Mouse (Mus musculus): ENCODE measurements around the gene Hs3st6. TPM values are rescaled to one million over a fixed set of nuclear protein-coding genes. Genes with fewer than 3 reads are reported as not detected.
A peak's percentile ranks its signal among the peaks of the same experiment; 100 is the strongest.

Gene Hs3st6
- polyA plus RNA-seq, 1 experiment from 2014 or later: 2.5 TPM

GRCm38 (mm10) chr17:24745526-24746497 lies 7.0 kb upstream of the Hs3st6 start:
- Histone ChIP-seq H3K27ac (no peak overlapping the region), H3K36me3 (peaks cover 9% of the 10 kb centered on the region; the same call in 1 of the 2 replicates), H3K4me3 (no peak overlapping the region), H3K27me3 (peaks cover 22% of the 10 kb centered on the region), H3K9ac (no peak overlapping the region), H3K4me2 (no peak overlapping the region), H3K9me3 (no peaks in the 10 kb centered on the region), H3K4me1 (no peaks in the 10 kb centered on the region)
- WGBS: 20% methylated on average over 7 of the region's 7 CpGs
- peak; percentile 69; the same call in 1 of the 2 replicates for ATAC-seq (ENCODE audit: borderline replicate concordance, extremely low read depth, low FRiP score, low TSS enrichment)

- H3K4me1 ChIP-seq: no peaks in the 10 kb centered on the region
- no peak; the same call in 1 of the 2 replicates for ATAC-seq (ENCODE audit: borderline replicate concordance, extremely low read depth, low FRiP score, low TSS enrichment)
- 27% methylated on average over 4 of the region's 4 CpGs for WGBS
Measured at GRCm38 (mm10) chr17:24746986-24747385, 5.8 kb upstream of the Hs3st6 start.

GRCm38 (mm10) chr17:24751528-24751927 lies 1.3 kb upstream of the Hs3st6 start:
- H3K4me2 ChIP-seq: no peak overlapping the region
- 9% methylated on average over 4 of the region's 4 CpGs for WGBS
- H3K9ac ChIP-seq: no peak overlapping the region
- H3K27me3 ChIP-seq: peaks cover 70% of the 10 kb centered on the region
- no peaks in the 10 kb centered on the region for H3K9me3 ChIP-seq
- no peak overlapping the region for H3K27ac ChIP-seq
- peaks cover 13% of the 10 kb centered on the region; the same call in 1 of the 2 replicates for H3K4me1 ChIP-seq
- ATAC-seq (ENCODE audit: borderline replicate concordance, extremely low read depth, low FRiP score, low TSS enrichment): no peak
- H3K36me3 ChIP-seq: no peaks in the 10 kb centered on the region
- no peak overlapping the region for H3K4me3 ChIP-seq

More at GRCm38 (mm10) chr17:24746986-24747385, 5.8 kb upstream of the Hs3st6 start:
- Histone ChIP-seq H3K36me3 (0 out of 2 replicates have a peak, but pooled peaks cover 3% of the 10 kb centered on the region), H3K27me3 (peaks cover 33% of the 10 kb centered on the region), H3K9ac (no peak overlapping the region), H3K27ac (no peak overlapping the region), H3K4me3 (no peak overlapping the region), H3K9me3 (no peaks in the 10 kb centered on the region), H3K4me2 (no peak overlapping the region)

DNA sequence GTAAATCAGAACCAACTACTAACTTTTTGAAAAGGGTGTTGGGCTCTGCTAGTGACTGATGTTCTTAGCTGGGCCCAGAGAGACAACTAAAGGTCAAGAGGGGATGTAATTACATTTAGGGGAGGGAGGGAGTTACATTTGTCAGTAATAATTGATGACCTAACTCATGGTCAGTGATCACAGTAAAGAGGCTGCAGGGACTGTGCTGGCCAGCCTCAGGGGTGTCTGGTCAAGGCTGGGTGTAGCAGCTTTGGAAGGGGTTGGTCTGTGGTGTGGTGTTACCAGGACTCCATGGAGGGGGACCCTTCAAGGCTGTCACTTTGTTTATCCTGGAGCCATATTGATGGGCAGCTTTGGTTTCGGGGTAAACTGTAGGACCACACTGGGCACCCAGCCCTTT lies 4.6 kb downstream of the Hs3st6 start:
- no peak for ATAC-seq (ENCODE audit: borderline replicate concordance, extremely low read depth, low FRiP score, low TSS enrichment)

DNA sequence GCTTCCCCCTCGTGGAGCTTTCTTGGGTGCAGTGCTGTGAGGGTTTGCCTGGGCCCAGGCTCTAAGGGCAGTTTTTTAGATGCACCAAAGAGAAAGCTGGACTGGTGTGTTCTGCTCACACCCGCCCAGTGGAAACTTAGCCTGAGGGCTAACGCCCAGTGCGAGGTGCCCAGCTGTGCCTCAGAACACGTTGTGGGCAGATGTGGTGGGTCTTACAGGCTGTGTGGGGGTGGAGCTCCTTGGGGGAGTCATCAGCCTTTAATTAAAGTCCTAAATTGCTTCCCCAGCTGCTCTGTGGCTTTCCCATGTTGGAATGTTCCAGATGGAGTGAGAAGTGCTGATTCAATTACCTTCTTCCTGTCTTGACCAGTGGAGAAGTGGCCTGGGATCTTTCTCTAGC lies 8.3 kb downstream of the Hs3st6 start:
- Histone ChIP-seq H3K4me1 (peaks cover 7% of the 10 kb centered on the region; the same call in 1 of the 2 replicates), H3K27me3 (no peaks in the 10 kb centered on the region), H3K9ac (no peak overlapping the region), H3K4me3 (no peak overlapping the region), H3K27ac (no peak overlapping the region), H3K4me2 (no peak overlapping the region), H3K36me3 (no peaks in the 10 kb centered on the region), H3K9me3 (no peaks in the 10 kb centered on the region)
- 59% methylated on average over 5 of the region's 5 CpGs for WGBS
- no peak for ATAC-seq (ENCODE audit: borderline replicate concordance, extremely low read depth, low FRiP score, low TSS enrichment)

More for the DNA sequence above, 4.6 kb downstream of the Hs3st6 start:
- no peaks in the 10 kb centered on the region for H3K36me3 ChIP-seq
- H3K4me2 ChIP-seq: no peak overlapping the region
- peaks cover 10% of the 10 kb centered on the region; the same call in 1 of the 2 replicates for H3K4me1 ChIP-seq
- no peak overlapping the region for H3K27ac ChIP-seq
- H3K27me3 ChIP-seq: peaks cover 33% of the 10 kb centered on the region
- no peak overlapping the region for H3K4me3 ChIP-seq
- no peaks in the 10 kb centered on the region for H3K9me3 ChIP-seq
- 79% methylated on average over 1 of the region's 1 CpGs for WGBS
- no peak overlapping the region for H3K9ac ChIP-seq

DNA sequence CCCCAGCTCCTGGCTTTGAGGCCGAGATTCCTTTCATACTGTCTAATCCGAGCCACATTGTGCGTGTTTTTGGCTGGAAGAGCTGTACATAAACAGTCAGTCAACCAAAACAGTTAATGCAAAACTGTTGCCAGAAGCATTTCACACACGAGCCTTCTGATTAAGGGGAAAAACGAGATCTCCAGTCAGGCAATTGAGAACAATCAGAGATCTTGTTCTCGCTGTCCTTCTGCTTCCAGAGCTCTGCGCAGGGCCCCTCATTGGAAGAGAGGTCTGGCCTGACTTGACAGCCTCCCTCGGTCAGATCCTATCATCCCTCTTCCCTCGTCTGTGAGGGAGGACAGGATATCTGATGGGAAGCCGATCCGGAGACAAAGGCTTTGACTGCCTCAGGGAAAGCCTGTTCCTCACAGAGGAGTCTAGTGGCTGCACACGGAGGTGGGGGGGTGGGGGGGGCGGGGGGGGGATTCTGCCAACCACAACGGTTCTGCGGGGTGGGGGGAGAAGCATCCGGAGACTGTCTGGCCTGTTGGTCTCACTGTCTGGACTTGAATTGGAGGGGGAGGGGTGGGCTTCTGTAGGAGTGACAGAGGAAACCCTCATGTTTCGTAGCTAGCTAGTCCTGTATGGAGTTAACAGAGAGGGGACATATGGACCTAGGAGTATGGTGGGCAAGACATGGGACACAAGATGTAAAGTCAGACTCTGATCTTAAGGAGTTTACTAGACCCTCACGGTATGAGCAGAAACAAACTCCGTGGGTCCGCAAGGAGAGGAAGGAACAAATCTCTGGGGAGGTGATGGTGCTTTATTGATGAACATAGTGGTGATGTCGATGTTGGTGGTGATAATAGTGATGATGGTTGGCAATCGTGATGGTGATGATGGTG lies 12.5 kb downstream of the Hs3st6 start:
- Histone ChIP-seq H3K4me3 (no peak overlapping the region), H3K9ac (no peak overlapping the region), H3K4me2 (no peak overlapping the region), H3K27ac (no peak overlapping the region), H3K36me3 (no peaks in the 10 kb centered on the region), H3K27me3 (no peaks in the 10 kb centered on the region), H3K4me1 (peaks cover 12% of the 10 kb centered on the region; the same call in 1 of the 2 replicates), H3K9me3 (no peaks in the 10 kb centered on the region)
- 36% methylated on average over 22 of the region's 22 CpGs for WGBS
- peak; percentile 52; the same call in 1 of the 2 replicates for ATAC-seq (ENCODE audit: borderline replicate concordance, extremely low read depth, low FRiP score, low TSS enrichment)

DNA sequence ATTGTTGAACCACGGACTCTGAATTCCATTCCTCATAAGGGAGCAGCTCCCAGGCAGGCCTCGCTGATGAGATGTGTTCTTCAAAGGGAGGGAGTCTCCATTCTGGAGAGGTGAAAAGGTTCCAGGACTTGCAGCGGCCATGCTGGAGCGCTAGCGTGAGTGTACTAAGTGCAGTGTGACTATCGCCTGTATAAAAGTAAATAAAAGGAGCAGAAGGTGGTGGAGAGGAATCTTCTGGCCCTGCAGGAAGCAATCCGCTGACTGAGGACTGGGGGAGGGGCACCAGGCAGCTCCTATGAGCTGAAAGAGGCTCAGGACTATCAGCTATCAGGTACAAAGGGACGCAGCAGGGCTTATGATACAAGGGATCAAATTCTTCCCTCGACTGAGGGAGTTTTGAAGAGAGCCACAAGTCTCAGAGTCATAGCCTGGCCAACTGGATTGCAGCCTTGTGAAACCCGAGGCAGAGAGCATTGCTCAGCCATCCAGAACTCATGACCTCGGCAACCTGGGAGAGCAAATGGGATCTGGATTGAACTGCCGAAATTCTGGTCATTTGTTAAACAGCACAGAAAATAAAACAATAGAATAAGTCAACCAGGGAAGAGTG lies 13.6 kb downstream of the Hs3st6 start:
- H3K36me3 ChIP-seq: no peaks in the 10 kb centered on the region
- H3K4me2 ChIP-seq: no peak overlapping the region
- H3K4me3 ChIP-seq: no peak overlapping the region
- H3K9me3 ChIP-seq: no peaks in the 10 kb centered on the region
- 18% methylated on average over 12 of the region's 12 CpGs for WGBS
- no peaks in the 10 kb centered on the region for H3K27me3 ChIP-seq
- H3K4me1 ChIP-seq: peaks cover 12% of the 10 kb centered on the region; the same call in 1 of the 2 replicates
- H3K9ac ChIP-seq: no peak overlapping the region
- ATAC-seq (ENCODE audit: borderline replicate concordance, extremely low read depth, low FRiP score, low TSS enrichment): no peak
- H3K27ac ChIP-seq: no peak overlapping the region

- peak overlapping the region; percentile 25 for H3K27ac ChIP-seq
- no peak overlapping the region for H3K9ac ChIP-seq
- H3K4me3 ChIP-seq: no peak overlapping the region
- 26% methylated on average over 3 of the region's 3 CpGs for WGBS
- no peak overlapping the region for H3K4me2 ChIP-seq
- H3K27me3 ChIP-seq: no peaks in the 10 kb centered on the region
- no peaks in the 10 kb centered on the region for H3K9me3 ChIP-seq
- no peaks in the 10 kb centered on the region for H3K36me3 ChIP-seq
- no peak for ATAC-seq (ENCODE audit: borderline replicate concordance, extremely low read depth, low FRiP score, low TSS enrichment)
- peaks cover 12% of the 10 kb centered on the region; the same call in 1 of the 2 replicates for H3K4me1 ChIP-seq
Measured at GRCm38 (mm10) chr17:24769146-24769545, 16.4 kb downstream of the Hs3st6 start.

GRCm38 (mm10) chr17:24773241-24773640 lies 20.5 kb downstream of the Hs3st6 start:
- H3K27me3 ChIP-seq: no peaks in the 10 kb centered on the region
- no peak overlapping the region for H3K27ac ChIP-seq
- H3K4me1 ChIP-seq: no peaks in the 10 kb centered on the region; the same call in 1 of the 2 replicates
- 77% methylated on average over 5 of the region's 5 CpGs for WGBS
- H3K9ac ChIP-seq: no peak overlapping the region
- no peak overlapping the region for H3K4me2 ChIP-seq
- no peaks in the 10 kb centered on the region for H3K36me3 ChIP-seq
- ATAC-seq (ENCODE audit: borderline replicate concordance, extremely low read depth, low FRiP score, low TSS enrichment): no peak
- no peak overlapping the region for H3K4me3 ChIP-seq
- no peaks in the 10 kb centered on the region for H3K9me3 ChIP-seq

- no peak overlapping the region for H3K4me2 ChIP-seq
- H3K27ac ChIP-seq: 0 out of 2 replicates have a peak overlapping the region, but pooled peaks have one; percentile 31
- no peak overlapping the region for H3K4me3 ChIP-seq
- H3K27me3 ChIP-seq: no peaks in the 10 kb centered on the region
- WGBS: 70% methylated on average over 8 of the region's 8 CpGs
- no peak for ATAC-seq (ENCODE audit: borderline replicate concordance, extremely low read depth, low FRiP score, low TSS enrichment)
- no peaks in the 10 kb centered on the region for H3K36me3 ChIP-seq
- no peak overlapping the region for H3K9ac ChIP-seq
- no peaks in the 10 kb centered on the region for H3K4me1 ChIP-seq
- H3K9me3 ChIP-seq: no peaks in the 10 kb centered on the region
Measured at GRCm38 (mm10) chr17:24775173-24775572, 22.4 kb downstream of the Hs3st6 start.

DNA sequence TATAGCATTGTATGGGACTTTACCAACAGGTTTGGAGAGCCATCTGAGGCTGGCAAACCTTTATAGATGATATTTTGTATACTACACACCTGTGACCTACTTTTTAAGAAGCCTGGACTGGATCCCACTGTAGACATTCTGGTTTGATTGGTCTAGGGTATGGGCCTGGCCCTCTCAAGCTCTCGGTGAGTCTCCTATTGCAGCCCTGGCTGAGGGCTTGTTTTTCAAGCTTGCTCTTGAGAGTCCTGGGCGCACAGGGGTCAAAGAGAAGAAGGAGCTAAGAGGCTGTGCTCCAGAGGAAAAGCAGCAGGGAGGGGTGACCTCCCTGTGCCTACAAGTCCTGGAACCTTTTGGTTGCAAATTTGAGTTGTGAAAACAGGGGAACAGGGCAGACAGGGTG lies 24.3 kb downstream of the Hs3st6 start:
- peak; percentile 52; the same call in 1 of the 2 replicates for ATAC-seq (ENCODE audit: borderline replicate concordance, extremely low read depth, low FRiP score, low TSS enrichment)
- no peaks in the 10 kb centered on the region for H3K36me3 ChIP-seq
- H3K4me2 ChIP-seq: no peak overlapping the region
- 59% methylated on average over 2 of the region's 2 CpGs for WGBS
- H3K27ac ChIP-seq: no peak overlapping the region
- no peaks in the 10 kb centered on the region for H3K4me1 ChIP-seq
- no peak overlapping the region for H3K4me3 ChIP-seq
- H3K9me3 ChIP-seq: no peaks in the 10 kb centered on the region
- no peak overlapping the region for H3K9ac ChIP-seq
- H3K27me3 ChIP-seq: no peaks in the 10 kb centered on the region
